Mouse (Mus musculus): Measurements from ENCODE around the gene Tnip3.

Tnip3 gene

DNA sequence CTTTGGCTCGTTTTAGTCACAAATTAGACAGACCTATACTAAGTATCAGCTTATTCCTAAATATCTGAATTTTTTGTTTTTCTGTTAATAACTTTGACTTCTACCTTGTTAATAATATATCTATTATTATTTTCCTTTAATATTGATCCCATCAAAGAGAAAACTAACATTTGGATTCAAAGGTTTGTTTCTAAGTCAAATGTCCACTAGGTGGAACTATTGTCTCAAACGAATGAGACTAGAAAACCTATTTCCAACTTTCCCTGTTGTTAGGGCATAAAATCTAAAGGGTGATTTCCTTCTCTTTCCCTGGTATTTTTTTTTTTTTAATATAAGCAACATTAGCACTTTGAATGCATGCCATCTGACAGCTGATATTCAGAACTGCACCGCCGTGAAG is 126.3 kb downstream of the Tnip3 start:
- DNase-seq, result no peak

DNA sequence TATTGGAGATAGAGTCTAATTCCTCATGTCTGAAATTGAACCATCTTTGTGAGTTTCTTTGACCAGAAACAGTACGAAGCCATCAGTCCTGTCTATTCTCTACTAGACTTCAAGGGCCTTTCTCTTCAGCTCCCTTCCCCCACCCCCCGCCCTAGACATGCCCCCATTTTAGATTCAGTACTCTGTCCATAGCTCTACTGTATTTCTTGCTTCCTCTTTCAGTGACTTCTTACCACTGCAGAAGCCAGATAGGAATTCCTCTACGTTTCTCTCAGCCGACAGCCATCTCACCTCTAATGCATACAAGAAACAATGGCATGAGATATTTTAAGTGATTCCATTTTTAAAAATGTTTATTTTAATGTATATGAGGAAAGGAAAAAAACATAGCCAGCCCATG is 136.2 kb downstream of the Tnip3 start:
- no peak for DNase-seq

DNA sequence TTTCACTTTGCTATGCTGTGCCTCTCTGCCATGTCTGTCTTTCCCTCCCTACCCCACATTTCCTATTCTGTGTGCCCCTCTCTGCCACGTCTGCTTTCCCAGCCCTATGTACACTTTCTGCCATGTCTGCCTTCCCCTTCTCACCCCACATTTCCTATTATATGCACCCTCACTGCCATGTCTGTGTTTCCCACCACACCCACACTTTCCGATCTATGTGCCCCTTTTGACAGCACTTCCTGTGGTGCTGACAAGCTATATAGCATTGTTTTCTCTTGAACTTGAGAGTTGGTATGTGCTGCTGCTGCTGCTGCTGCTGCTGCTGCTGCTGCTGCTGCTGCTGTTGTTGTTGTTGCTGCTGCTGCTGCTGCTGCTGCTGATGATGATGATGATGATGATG is 136.9 kb downstream of the Tnip3 start:
- DNase-seq, result no peak

DNA sequence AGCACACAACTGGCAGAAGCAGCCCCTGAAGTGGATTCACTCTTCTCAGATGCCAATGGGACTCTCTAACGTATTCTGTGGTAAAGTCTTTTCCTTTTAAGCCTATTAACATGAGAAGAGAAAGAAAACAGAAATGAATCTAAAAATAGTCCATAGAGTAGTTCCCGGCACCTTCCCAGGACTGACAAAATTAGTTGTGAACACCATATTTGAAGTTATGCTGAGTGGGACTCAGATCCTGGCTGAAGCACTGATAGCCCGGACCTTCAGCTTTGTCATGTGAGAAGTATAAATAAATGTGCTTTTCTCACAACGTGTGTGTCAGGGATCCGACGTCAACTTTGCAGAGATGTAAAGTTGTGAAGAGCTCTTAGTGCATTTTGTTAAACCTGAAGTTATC is 138.9 kb downstream of the Tnip3 start:
- DNase-seq, result no peak

DNA sequence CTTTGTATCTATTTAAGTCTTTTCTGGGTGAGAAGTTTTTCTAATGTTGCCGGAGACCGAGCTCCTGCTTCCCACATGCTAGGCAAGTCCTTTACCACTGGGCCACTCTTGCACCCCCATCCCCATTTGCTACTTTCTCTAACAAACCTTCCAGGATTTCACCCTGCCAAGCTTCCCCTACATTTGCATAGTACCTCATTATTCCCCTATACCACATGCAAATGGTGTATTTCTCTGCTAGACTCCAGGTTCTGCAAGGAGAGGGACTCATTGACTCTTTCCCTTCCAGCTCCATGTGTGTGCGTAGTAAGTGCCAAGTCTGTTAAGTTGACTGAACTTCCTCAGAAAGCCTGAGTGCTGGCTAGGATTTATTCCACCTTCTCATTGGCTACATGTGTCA is 141.2 kb downstream of the Tnip3 start:
- DNase-seq, result no peak

DNA sequence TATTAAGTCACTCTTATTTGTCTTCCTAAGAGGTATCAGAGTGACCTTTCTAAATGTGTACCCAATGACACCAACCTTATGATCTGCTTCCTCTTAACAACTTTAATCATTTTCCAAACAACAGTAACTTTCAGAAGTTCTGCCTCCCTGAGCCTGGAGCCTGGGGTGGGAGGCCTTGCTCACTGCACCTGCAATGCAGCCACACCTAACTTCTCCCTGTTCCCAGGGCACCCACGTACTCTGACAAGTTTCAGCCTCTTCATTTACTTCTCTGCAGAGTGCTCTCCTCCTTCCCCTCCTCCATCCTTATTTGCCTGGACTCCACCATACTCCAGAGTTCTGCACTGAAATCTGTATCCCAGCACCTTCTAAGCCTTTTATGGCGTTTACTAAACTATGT is 144.9 kb downstream of the Tnip3 start:
- no peak for DNase-seq

DNA sequence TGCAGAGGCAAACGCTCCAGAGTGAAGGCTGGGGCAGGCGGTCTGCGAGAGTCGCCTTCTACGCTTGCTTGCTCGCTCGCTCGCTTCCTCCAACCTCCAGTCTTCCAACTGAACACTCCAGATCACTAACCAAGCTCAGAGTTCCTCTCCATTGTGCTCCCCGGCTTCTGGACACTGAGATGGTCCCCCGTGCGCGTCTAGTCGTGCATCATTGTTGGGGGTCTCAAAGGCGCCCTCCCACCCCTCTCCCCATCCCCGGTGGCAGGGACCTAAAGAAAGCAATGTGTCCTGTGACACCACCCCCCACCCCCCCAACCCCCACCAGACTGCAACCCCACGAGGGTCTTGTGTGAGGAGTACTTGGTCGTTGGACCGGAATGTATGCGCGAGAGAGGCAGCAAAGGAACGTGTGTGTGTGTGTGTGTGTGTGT is 145.9 kb downstream of the Tnip3 start:
- peak in 1 of 2 experiments; percentile 5 for DNase-seq

DNA sequence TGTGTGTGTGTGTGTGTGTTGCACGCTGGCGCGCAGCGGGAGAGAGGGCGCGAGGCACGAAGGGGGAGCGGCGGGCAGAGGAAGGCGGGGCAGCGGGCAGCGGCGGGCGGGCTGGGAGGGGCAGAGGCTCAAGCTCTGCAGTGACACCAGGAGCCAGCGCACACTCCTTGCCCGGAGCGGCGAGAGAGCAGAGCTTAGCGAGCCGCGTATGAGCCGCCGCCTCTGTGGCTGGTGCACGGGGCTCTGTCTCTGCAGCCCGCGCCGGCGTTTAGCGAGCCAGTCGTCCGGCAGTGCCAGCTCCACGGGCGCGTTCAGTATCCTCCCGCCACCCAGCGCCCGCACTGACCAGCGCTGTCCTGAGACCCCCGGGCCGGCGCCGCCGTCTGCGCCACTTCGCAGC is 146.3 kb downstream of the Tnip3 start, which contains the start of gene Ndnf:
TSS of gene Ndnf (plus strand) at position 140 of the 400 bp plus-strand sequence.
- peak; percentile 39 to 44 for DNase-seq

DNA sequence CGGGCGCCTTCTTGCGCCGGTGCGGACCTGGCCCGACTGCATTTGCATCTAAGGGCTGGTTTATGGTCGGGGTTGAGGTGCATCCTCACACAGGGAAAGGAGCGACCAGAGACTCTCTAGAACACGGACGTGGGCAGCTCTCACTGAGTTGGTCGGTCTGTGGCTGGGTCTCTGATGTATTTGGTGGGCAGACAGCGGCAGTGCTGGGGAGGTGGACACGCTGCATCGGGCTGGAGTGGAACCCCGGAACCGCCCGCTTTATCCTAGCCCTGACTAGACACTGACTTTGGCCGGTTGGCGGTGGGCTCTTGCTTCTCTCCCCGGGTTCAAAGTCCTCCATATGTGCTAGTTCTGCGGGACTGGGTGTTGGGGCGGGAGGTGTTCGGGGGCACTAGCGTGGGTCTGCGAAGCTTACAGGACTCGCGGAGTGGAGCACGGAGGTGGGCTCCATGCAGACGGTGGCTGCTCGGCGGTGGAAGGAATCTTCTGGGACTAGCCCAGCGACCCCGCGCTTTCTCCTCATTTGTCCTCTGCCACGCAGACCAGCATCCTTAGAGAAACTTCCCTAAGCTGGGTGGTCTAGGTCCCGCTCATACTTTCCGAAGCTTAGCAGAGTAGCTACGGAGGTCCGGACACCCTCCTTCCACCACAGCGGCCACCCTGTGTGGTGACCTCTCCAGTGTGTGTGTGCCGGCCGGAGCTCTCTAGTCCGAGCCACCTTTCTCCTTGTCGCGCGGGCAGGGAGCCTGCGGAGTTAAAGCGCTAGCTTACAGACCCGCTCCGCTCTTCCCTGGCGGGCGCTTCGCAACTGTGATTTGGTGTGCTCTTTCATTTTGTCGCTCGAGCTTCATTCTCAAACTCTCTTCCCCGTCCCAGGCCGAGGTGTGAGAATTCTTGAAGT is 147.3 kb downstream of the Tnip3 start:
- DNase-seq, result peak; percentile 11 to 17
